Mouse (Mus musculus) heart, postnatal 14 days (tissue): ENCODE measurements at regions not wholly inside any gene's neighbourhood (a gene's known extent, or its start where the extent isn't known, plus 50 kb on each side); places are given as distances from the start of the nearest gene placed in this dataset.

Source experiments
- DNase-seq, 2 experiments: peaks; one replicate each; pipeline ENCODE4 v3.0.0; 2021 to 2022
- intact Hi-C: fragments of 180-260 bp; cut with DNase I; formaldehyde crosslinking; loops from one replicate; pipeline ENCODE4 v1.15.1; 2025

- DNase-seq: no peak
These were observed 261.8 kb upstream of the Vstm2b start for GRCm38 (mm10) chr7:40636369-40636768.

GRCm38 (mm10) chr7:40654982-40655381 lies 243.1 kb upstream of the Vstm2b start:
- DNase-seq: no peak
- intact Hi-C loops: no loop called here

More at GRCm38 (mm10) chr7:40636369-40636768, 261.8 kb upstream of the Vstm2b start:
- intact Hi-C loops: no loop called here

- intact Hi-C loops: no loop called here
These were observed 242.7 kb upstream of the Vstm2b start for GRCm38 (mm10) chr7:40655391-40655790.

GRCm38 (mm10) chr7:40659662-40660061 lies 238.5 kb upstream of the Vstm2b start:
- intact Hi-C loops: no loop called here
- DNase-seq: no peak

More at GRCm38 (mm10) chr7:40655391-40655790, 242.7 kb upstream of the Vstm2b start:
- DNase-seq: no peak

- intact Hi-C loops: no loop called here
- no peak for DNase-seq
These were observed 234.3 kb upstream of the Vstm2b start for GRCm38 (mm10) chr7:40663781-40664180.

GRCm38 (mm10) chr7:40666625-40667024 lies 231.5 kb upstream of the Vstm2b start:
- no peak for DNase-seq
- intact Hi-C loops: no loop called here

- intact Hi-C loops: no loop called here
- no peak for DNase-seq
These were observed 227.7 kb upstream of the Vstm2b start for GRCm38 (mm10) chr7:40670401-40670800.

GRCm38 (mm10) chr7:40671068-40671467 lies 227.1 kb upstream of the Vstm2b start:
- intact Hi-C loops: no loop called here
- no peak for DNase-seq

- intact Hi-C loops: no loop called here
- no peak for DNase-seq
These were observed 225.8 kb upstream of the Vstm2b start for GRCm38 (mm10) chr7:40672348-40672747.

GRCm38 (mm10) chr7:40674397-40674796 lies 223.7 kb upstream of the Vstm2b start:
- no peak for DNase-seq
- intact Hi-C loops: no loop called here

- DNase-seq: peak in 1 of 2 experiments; percentile 13
- intact Hi-C loops: no loop called here
These were observed 220.5 kb upstream of the Vstm2b start for GRCm38 (mm10) chr7:40677601-40678000.

- DNase-seq: no peak
- intact Hi-C loops: no loop called here
These were observed 217.6 kb upstream of the Vstm2b start for GRCm38 (mm10) chr7:40680567-40680966.

GRCm38 (mm10) chr7:40680993-40681392 lies 217.1 kb upstream of the Vstm2b start:
- intact Hi-C loops: no loop called here

GRCm38 (mm10) chr7:40683176-40683575 lies 215.0 kb upstream of the Vstm2b start:
- intact Hi-C loops: no loop called here
- DNase-seq: no peak

More at GRCm38 (mm10) chr7:40680993-40681392, 217.1 kb upstream of the Vstm2b start:
- DNase-seq: no peak

GRCm38 (mm10) chr7:40683641-40684040 lies 214.5 kb upstream of the Vstm2b start:
- no peak for DNase-seq
- intact Hi-C loops: no loop called here

- no peak for DNase-seq
- intact Hi-C loops: no loop called here
These were observed 211.1 kb upstream of the Vstm2b start for GRCm38 (mm10) chr7:40687005-40687404.

- DNase-seq: no peak
- intact Hi-C loops: no loop called here
These were observed 209.6 kb upstream of the Vstm2b start for GRCm38 (mm10) chr7:40688546-40688945.

- DNase-seq: no peak
- intact Hi-C loops: loop anchor here (10.0 kb wide), 1 partner anchor 61 kb away; no protein-coding TSS in a partner anchor
These were observed 204.4 kb upstream of the Vstm2b start for GRCm38 (mm10) chr7:40693755-40694154.

- intact Hi-C loops: loop anchor here (10.0 kb wide), 1 partner anchor 57 kb away; no protein-coding TSS in a partner anchor
- DNase-seq: no peak
These were observed 200.6 kb upstream of the Vstm2b start for GRCm38 (mm10) chr7:40697551-40697950.

GRCm38 (mm10) chr7:40698309-40698708 lies 199.8 kb upstream of the Vstm2b start:
- intact Hi-C loops: loop anchor here (10.0 kb wide), 1 partner anchor 56 kb away; no protein-coding TSS in a partner anchor
- no peak for DNase-seq

- intact Hi-C loops: loop anchor here (10.0 kb wide), 1 partner anchor 55 kb away; no protein-coding TSS in a partner anchor
- no peak for DNase-seq
These were observed 198.5 kb upstream of the Vstm2b start for GRCm38 (mm10) chr7:40699633-40700032.

GRCm38 (mm10) chr7:40700656-40701055 lies 197.5 kb upstream of the Vstm2b start:
- no peak for DNase-seq
- intact Hi-C loops: no loop called here
